Mouse (Mus musculus) spleen, postnatal 10 days (tissue): Measurements from ENCODE around the gene Mtfr2.

Source experiments
- DNase-seq, 2 experiments: peaks; one replicate each; pipeline ENCODE4 v3.0.0; 2021 to 2022; ENCODE audit warnings: low spot score in 2 of 2

The Mtfr2 gene

DNA sequence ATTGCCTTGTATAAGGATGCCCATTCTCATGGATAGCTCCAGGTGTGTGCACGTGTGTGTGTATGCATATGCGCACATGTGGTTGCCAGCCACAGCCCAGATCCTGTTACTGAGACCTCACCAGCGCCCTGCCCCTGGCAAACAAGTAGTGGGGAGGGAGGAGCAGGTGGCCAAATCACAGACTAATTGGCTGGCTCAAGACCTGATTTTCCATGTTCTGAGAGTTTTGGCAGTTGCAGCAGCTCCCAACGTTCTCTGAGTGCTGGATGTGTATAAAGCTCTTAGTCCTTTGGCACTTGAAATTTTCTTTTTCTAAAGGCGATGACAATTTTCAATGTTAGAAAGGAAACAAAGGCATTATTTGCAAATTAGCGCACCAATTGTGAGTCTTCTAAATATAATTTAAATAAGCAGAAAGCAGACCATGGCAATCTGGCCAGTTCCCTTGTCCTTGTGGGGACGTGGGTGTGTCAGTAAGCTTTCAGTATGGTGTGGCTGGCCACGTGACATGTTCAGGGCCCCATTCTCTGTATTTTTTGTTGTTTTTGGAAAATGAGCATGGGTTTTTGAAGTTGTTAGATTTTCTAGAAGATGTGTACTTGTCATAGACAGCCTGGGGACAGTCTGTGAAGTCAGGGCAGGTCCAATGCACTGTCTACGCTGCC, 31.6 kb downstream of the Mtfr2 start:
- DNase-seq: no peak

DNA sequence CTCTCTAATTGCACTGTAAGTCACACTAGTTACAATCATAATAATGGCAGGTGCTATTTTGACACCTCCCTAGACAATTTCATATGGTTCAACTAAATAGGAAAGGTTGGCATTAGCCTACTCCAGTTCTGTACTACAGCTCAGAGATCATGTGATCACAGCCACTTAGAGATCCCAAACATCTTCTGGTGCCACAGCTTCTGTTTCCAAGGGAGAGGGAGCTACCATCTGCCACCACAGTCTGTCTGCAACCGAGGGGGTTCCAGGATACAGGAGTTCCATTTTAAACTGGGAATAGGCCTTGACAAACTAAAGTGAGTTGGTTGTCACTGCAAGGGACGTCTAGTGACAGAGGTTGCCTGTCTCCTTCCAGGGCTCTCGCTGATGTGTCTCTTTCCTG, 33.2 kb downstream of the Mtfr2 start:
- no peak for DNase-seq

DNA sequence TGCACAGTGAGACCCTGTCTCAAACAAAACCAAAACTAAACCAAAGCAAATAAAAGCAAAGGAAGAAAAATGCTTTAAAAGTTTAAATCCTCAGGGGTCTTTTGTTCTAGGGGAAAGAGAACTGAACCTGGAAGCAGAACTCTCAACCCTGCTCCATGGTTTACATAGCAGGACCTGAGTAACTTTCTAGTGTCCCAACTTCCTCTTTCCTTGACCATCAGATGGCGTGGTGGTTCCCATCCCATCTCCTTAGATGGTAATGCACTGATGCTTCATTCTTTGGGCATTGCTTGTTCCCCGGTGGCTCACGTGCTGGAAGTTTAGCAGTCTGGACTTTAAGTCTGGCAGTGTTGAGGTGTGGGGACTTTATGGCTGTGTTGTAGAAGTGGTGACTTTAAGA, 33.8 kb downstream of the Mtfr2 start:
- DNase-seq: no peak

DNA sequence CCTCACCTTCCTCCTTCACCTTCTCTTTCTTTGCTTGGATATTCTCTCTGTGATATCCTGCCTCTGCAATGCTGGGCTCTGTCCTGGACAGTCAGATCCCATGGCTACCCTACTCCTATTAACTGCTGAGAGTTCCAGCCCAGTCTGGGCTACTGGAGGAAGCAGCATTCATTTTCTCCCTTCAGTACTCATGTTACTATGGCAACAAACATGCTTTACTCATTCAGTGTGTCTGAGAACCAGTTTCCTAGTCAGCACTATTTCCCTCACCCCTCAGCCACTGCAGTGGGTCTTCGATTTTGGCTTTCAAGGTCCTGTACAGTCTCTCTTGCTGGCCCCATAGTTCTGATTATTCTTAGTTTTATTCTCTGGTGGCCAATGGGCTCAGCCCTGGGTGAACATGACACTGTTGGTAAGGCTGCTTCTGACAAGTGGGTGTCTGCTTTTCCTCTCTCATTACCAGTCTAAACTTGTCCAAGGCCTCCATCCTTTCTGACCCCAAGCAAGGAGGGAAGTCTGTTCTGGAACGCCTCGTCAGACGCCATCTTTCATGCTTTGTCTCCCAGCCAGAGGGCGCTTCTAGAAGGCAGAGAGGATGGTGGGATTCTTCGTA, 35.3 kb downstream of the Mtfr2 start:
- DNase-seq: no peak

DNA sequence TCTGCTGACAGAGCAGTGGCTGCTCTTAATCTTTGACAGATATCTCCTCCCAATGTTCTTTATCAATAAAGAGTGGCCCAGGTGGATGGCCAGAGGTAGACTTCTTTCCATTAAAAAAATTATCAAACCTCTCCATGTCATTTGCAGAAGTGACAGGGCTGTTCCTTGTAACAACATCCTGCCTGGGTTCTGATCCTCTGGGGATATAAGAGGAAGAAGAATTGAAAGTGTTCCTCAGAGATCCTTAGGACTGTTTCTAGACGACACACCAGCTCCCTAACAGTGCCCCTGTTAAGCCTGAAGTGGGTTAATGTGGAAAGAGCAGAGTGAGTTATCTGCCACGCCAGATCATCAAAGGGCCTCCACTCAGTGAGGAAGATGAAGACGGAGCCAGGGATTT, 43.0 kb downstream of the Mtfr2 start:
- no peak for DNase-seq

DNA sequence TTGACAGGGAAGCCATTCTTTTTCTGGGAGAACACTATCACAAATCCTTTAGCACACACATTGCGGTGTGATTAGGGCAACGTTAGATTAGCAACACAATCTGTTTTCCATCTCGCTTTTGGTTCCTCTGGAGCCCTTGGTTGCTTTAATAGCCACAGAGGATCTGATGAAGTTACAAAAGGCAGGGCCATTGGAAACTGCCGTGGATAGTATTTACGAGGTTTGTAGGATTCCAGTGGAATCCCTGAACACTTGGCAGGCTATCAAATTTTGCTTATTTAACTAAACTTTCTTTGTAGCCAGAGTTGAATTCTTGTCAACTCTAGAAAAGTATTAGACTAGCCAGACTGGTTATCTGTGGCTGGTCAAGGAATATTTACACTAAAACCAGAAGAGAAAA, 47.2 kb downstream of the Mtfr2 start:
- DNase-seq: no peak

DNA sequence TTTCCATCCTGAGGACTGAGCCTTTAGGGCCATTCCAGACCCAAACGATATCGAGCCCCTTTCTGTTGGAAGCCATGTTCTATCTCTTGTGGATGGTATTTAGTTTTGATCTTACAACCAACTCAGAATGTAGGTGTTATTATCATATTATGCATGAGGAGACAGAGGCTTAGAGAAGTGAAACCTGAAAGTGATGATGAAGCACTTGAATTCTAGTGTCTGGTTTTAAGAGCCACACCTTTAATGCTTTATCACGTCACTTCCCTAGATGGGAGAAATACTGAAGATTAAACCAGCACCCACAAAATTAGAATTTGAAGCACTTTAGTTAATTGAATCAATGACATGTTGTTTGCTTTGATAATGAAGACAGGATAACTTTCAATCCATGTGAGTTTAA, 48.2 kb downstream of the Mtfr2 start:
- no peak for DNase-seq

DNA sequence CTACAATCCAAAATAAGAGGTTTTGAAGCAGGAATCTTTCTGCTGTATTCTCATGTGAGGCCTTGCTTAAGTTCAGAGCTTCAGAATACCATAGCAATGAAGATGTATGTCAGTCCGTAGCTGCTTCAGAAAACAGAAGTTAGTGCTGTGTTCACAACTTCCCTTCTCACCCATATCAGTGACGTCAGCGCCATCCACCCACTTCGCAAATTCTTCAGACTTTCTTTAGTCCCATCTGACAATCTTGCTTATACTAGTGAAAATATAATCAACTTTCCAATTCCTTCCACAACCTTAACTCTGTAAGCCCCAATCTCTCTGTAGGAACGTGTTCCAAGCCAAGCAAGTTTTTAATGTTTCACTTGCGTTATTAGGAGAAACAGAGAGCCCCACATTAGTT, 50.7 kb downstream of the Mtfr2 start:
- peak in 1 of 2 experiments; percentile 27 for DNase-seq

DNA sequence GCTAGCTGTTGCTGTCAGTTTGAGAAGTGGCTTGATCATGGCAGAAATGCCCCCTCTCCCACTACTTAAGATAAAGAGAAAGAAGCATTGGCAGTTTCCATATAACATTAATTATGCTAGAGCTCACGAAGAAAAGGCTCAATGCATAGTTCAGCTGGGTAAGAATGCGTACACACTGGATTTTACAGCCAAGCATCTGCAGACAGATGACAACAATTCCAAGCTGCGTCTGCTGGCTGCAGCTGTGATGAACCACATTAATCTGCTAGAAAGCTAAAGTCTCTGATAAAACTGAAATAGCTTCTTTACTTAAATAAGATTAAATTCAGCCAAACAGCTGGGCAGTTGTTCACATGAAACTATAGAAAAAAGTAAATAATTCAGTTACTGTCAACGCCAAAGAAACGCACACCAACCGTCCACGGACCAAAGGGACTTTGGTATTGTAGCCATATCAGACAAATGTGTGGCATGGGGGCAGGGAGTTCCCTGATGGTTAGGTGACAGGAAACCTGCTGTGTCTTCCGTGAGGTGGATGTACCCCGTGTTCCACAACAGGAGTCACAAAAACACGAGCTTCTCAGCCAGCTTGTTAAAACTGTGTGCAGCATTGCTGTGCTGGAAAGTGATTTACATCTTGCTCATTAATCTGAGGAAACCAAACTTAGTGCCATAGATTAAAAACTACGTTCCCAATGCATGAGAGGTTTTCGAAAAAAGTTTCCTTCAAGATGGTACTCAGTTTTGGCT, 51.2 kb downstream of the Mtfr2 start:
- no peak for DNase-seq

DNA sequence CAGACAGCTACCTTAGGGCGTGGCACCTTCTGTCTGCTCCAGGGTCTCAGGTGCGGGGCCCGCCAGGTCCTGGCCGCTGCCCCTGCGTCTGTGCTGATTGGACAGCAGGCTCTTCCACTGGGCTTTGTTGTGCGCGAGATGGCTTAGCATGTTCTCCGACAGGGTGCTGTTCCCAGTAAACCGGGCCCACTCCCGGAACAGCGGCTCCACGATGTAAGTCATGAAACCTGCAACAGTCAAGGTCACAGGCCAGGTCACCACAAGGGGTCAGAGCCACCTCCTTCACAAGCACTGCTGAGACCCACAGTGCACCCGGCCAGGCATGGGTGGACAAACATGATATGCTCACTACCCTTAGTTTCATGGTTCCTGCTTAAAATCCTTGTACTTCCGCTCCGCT, 52.8 kb downstream of the Mtfr2 start:
- DNase-seq: no peak

DNA sequence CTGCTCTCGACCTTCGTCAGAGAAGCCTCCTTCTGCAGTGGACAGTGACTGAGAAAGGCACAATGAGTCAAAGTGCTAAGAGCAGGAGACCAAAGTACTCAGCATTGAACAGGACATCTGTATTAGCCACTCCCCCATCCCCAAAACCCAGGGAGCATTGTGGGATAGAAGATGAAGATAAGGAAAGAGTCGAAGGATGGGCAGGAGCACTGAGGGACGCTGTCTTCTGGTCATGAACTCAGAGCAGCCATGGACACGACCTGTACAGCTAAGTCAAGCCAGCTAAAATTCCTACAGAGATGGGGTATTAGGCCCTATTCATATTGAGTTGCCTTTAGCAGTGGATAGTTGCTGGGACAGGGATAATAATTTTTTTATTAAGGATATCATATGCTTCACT, 55.4 kb downstream of the Mtfr2 start:
- no peak for DNase-seq

DNA sequence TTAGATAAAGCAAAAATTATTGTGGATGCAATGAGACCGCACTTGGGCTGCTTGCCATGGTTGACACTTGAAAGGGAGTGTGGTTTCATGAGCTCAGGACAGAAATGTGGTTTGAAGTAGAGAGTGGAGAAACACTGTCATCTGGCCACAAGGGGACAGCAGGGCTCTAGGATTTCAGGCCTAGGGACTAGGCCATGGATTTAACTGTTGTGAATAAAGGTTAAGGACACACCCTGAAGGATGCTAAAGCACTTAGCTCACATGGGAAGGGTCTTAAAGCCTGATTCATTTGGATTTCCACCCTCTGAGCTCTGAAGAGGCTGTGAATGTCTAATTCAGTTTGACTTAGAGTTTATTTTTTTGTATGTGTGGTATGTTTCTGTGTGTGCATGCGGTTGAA, 57.9 kb downstream of the Mtfr2 start:
- DNase-seq: peak in 1 of 2 experiments; percentile 24

DNA sequence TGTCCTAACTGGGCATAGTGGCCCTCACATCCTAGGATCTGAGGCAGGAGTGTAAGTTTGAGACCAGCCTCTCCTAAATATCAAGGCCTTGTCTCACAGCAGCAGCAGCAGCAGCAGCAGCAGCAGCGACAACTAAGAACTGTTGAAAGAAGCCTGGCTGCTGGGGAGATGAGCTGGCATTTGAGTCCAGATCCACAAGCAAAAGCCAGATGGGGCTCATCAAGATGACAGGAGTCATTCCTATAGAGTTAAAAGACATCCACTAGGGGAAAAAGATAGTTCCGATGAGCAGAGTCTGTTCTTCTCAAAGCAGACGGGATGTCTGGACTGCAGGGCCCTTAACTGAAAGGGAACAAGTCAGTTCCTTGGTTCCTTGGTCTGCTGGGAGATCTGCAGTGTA, 60.8 kb downstream of the Mtfr2 start:
- no peak for DNase-seq

DNA sequence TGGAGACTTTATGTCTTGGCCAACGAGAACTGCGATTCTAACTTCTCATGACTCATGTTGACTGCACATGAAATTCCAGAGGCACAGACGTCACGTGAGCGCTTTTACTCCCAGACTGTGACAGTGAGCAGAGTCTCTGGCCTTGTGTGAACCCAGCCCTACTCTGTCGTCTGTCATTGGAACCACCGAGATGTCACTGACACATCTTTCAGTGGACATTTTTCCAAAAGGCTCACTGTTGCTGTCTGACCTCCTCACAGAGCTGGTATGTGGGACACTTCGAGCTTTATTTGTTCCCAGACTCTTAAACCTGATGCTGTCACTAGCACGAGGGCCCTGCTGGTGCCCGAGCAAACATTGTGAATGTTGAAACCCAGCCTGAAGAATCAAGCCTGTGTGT, 61.6 kb downstream of the Mtfr2 start:
- DNase-seq: no peak
